In genomic region chr13:68997821-68998551, GRCm38 (mm10) we compare ENCODE assay signal across 9 mouse cellular contexts. TPM values are rescaled to one million over a fixed set of nuclear protein-coding genes. Genes with fewer than 3 reads are reported as not detected.
DNase-seq lines count a peak whose midpoint lies in the region; ATAC-seq and TF ChIP-seq lines count a peak whose summit lies in the region.
"Had no signal": no experiment of that assay in that cellular context is flagged by ENCODE, and none has a peak within 500 bp of the region (broad histone marks: within the 10 kb centered on the region; RNA-seq: fewer than 3 reads in every experiment).

No protein-coding gene starts in this region.

- no peaks in the 10 kb centered on the region for H3K9me3 ChIP-seq in ES-E14 (ENCODE audit: control insufficient read depth, insufficient read depth, low read depth, low read length)
- H3K9me3 ChIP-seq in forebrain, embryonic 16.5 days (ENCODE audit: control insufficient read depth, low read length), result no peaks in the 10 kb centered on the region
- H3K9me3 ChIP-seq in liver, embryonic 14.5 days (ENCODE audit: control insufficient read depth, low read length), result no peaks in the 10 kb centered on the region

- TF ChIP-seq CTCF in liver, embryonic 14.5 days (IDR thresholded peaks at IDR 0.05; ENCODE audit: low read depth), result no peak

- no peak overlapping the region for H3K9ac ChIP-seq in ES-E14 (ENCODE audit: insufficient read depth, low read depth, low read length, poor library complexity, severe bottlenecking)
- H3K9ac ChIP-seq in forebrain, embryonic 16.5 days (replicated peaks; ENCODE audit: low read depth, low read length), result peak overlapping the region; percentile 2; the same call in 1 of the 2 replicates
- H3K9ac ChIP-seq in liver, embryonic 14.5 days (replicated peaks), result no peak overlapping the region

- H3K36me3 ChIP-seq in ES-E14 (ENCODE audit: control insufficient read depth, insufficient read depth, low read length, poor library complexity, severe bottlenecking), result no peaks in the 10 kb centered on the region
- no peaks in the 10 kb centered on the region for H3K36me3 ChIP-seq in forebrain, embryonic 16.5 days (ENCODE audit: control insufficient read depth, insufficient read depth)
- no peaks in the 10 kb centered on the region for H3K36me3 ChIP-seq in liver, embryonic 14.5 days (replicated peaks; ENCODE audit: control insufficient read depth, insufficient read depth, low read depth)

- H3K4me2 ChIP-seq in forebrain, embryonic 16.5 days (ENCODE audit: low read length), result peak overlapping the region; percentile 95
- peak overlapping the region; percentile 40 for H3K4me2 ChIP-seq in liver, embryonic 14.5 days (ENCODE audit: low read depth)

- H3K4me1 ChIP-seq in ES-E14 (ENCODE audit: control insufficient read depth in 2 of 2, insufficient read depth in 2 of 2, low read length in 2 of 2, poor library complexity in 1 of 2), result no peaks in the 10 kb centered on the region
- peaks cover 20% of the 10 kb centered on the region for H3K4me1 ChIP-seq in forebrain, embryonic 16.5 days (replicated peaks; ENCODE audit: control insufficient read depth, insufficient read depth, low read length)
- H3K4me1 ChIP-seq in liver, embryonic 14.5 days (replicated peaks; ENCODE audit: control insufficient read depth in 2 of 2, insufficient read depth in 2 of 2, low read length in 1 of 2), result 0 out of 4 replicates have a peak, but pooled peaks cover 0 to 2% of the 10 kb centered on the region in 2 experiments

- DNase-seq in gastrocnemius, adult 8-10 months (ENCODE audit: low spot score in 2 of 2), result peak; percentile 44 to 54
- DNase-seq in gastrocnemius, postnatal 4 days (ENCODE audit: low spot score in 2 of 2), result no peak
- DNase-seq in ES-E14 (ENCODE audit: low read depth, low spot score), result no peak
- DNase-seq in liver, embryonic 14.5 days (ENCODE audit: low read depth in 3 of 3, low spot score in 3 of 3), result no peak
- DNase-seq in right cerebral cortex, postnatal 14 days, result peak; percentile 34
- no peak for DNase-seq in adrenal gland, postnatal 25 days
- DNase-seq in urinary bladder, postnatal 36 days (ENCODE audit: low spot score in 2 of 2), result no peak

- in situ Hi-C loops in ES-E14 (cut with MboI; ENCODE audit: low sequenced_read_pairs in 2 of 2, unreplicated experiment in 2 of 2), result no loop called here

- H3K27ac ChIP-seq in ES-E14 (ENCODE audit: insufficient read depth, low read depth, low read length, poor library complexity, severe bottlenecking), result no peak overlapping the region
- H3K27ac ChIP-seq in forebrain, embryonic 16.5 days (ENCODE audit: low read length), result no peak overlapping the region
- H3K27ac ChIP-seq in liver, embryonic 14.5 days, result no peak overlapping the region

- H3K27me3 ChIP-seq in forebrain, embryonic 16.5 days (replicated peaks; ENCODE audit: control insufficient read depth, insufficient read depth, low read length), result peaks cover 3% of the 10 kb centered on the region; the same call in 1 of the 2 replicates
- H3K27me3 ChIP-seq in liver, embryonic 14.5 days (ENCODE audit: control insufficient read depth, insufficient read depth, low read length), result peaks cover 25% of the 10 kb centered on the region

- TF ChIP-seq EP300 in liver, embryonic 14.5 days (IDR thresholded peaks at IDR 0.05; ENCODE audit: low read depth), result no peak

- H3K4me3 ChIP-seq in ES-E14 (ENCODE audit: insufficient read depth in 1 of 2, low read depth in 1 of 2, low read length in 2 of 2, poor library complexity in 1 of 2, severe bottlenecking in 1 of 2), result peak overlapping the region; percentile 84 to 87; a peak in 3 of 4 replicates
- H3K4me3 ChIP-seq in forebrain, embryonic 16.5 days (replicated peaks; ENCODE audit: low read length), result peak overlapping the region; percentile 64
- no peak overlapping the region for H3K4me3 ChIP-seq in liver, embryonic 14.5 days (ENCODE audit: insufficient read depth in 1 of 2, low read depth in 2 of 2, low read length in 2 of 2)

- no peak for ATAC-seq in forebrain, embryonic 16.5 days
- ATAC-seq in liver, embryonic 14.5 days (ENCODE audit: insufficient read depth), result no peak

- 7% methylated on average over 22 of the region's 22 CpGs for WGBS in forebrain, embryonic 16.5 days
- 8% methylated on average over 22 of the region's 22 CpGs for WGBS in liver, embryonic 14.5 days (ENCODE audit: insufficient replicate concordance)

TF ChIP-seq in ES-E14, 5 proteins besides CTCF, POLR2A, EP300 and RAD21:
- TF ChIP-seq ZNF384 (IDR thresholded peaks at IDR 0.05; ENCODE audit: low read depth, low read length) (no peak), CHD2 (IDR thresholded peaks at IDR 0.05; ENCODE audit: low read depth, low read length) (no peak), HCFC1 (IDR thresholded peaks at IDR 0.05; ENCODE audit: borderline replicate concordance, insufficient read depth, low read length) (no peak), ZC3H11A (IDR thresholded peaks at IDR 0.05; ENCODE audit: borderline replicate concordance, low read depth, low read length) (no peak), MAFK (IDR thresholded peaks at IDR 0.05; ENCODE audit: insufficient read depth, low read depth, low read length) (no peak)

RNA-seq across cellular contexts. Expression of gene Adcy2, which starts 1.4 kb away (rescaled TPM):
- 10 to 100 TPM; 42.3 to 48.5 (median 46.4) TPM for total RNA-seq in gastrocnemius, adult 8-10 months (2022)
- 10 to 100 TPM; 24.0 to 40.1 TPM for total RNA-seq in gastrocnemius, postnatal 4 days (2021)
- total RNA-seq in ES-E14 (2012; rRNA removed), result 1.3 and 1.4 TPM in 2 replicates
- polyA plus RNA-seq in forebrain, embryonic 16.5 days (2015; fragmentation: Nextera tagmentation; extraction: Ambion mirVana), result 3.1 and 4.2 TPM in 2 replicates
- 0.38 TPM in 2 replicates for polyA plus RNA-seq in liver, embryonic 14.5 days (2012; rRNA removed)
- 0.27 and 0.33 TPM in 2 replicates for polyA plus RNA-seq in liver, embryonic 14.5 days (2014; fragmentation: Nextera tagmentation; extraction: Ambion mirVana)
- total RNA-seq in adrenal gland, postnatal 25 days (2021), result 0.48 and 0.52 TPM in 2 replicates
- polyA plus RNA-seq: C2C12 had no signal

Comparison
In these comparisons a context has a peak if more than half of its experiments do, and no peak if none do; other contexts are left out.
1. DNase-seq: peak in gastrocnemius, adult 8-10 months (2 of 2) and right cerebral cortex, postnatal 14 days (single experiment); none in gastrocnemius, postnatal 4 days (0 of 2), ES-E14 (single experiment), liver, embryonic 14.5 days (0 of 3), adrenal gland, postnatal 25 days (single experiment) and urinary bladder, postnatal 36 days (0 of 2).
2. H3K4me3 ChIP-seq: peak in ES-E14 (2 of 2) and forebrain, embryonic 16.5 days (single experiment); none in liver, embryonic 14.5 days (0 of 2).
3. RNA of gene Adcy2, which starts 1.4 kb away (total RNA-seq): 42.3 to 48.5 TPM in gastrocnemius, adult 8-10 months and 24.0 to 40.1 TPM in gastrocnemius, postnatal 4 days; 1.3 to 1.4 TPM in ES-E14 and 0.48 to 0.52 TPM in adrenal gland, postnatal 25 days; every median in the first group is over 10 times any median in the second.